ENCODE assay signal across 26 mouse cellular contexts in genomic region chr5:19414556-19414955, GRCm38 (mm10).
A peak's percentile ranks its signal among the peaks of the same experiment; 100 is the strongest.
DNase-seq lines count a peak whose midpoint lies in the region; ATAC-seq and TF ChIP-seq lines count a peak whose summit lies in the region.
"Had no signal": no experiment of that assay in that cellular context is flagged by ENCODE, and none has a peak within 500 bp of the region (broad histone marks: within the 10 kb centered on the region; RNA-seq: fewer than 3 reads in every experiment).

No protein-coding gene starts in this region.

- H3K9ac ChIP-seq in embryonic facial prominence, embryonic 14.5 days (ENCODE audit: low read depth, low read length), result no peak overlapping the region
- no peak overlapping the region for H3K9ac ChIP-seq in forebrain, embryonic 16.5 days (replicated peaks; ENCODE audit: low read depth, low read length)
- H3K9ac ChIP-seq in forebrain, embryonic 13.5 days, result no peak overlapping the region
- H3K9ac ChIP-seq: embryonic facial prominence, embryonic 12.5 days; heart, embryonic 12.5 days; heart, embryonic 15.5 days; hindbrain, embryonic 13.5 days had no signal

- no peak overlapping the region for H3K27ac ChIP-seq in embryonic facial prominence, embryonic 14.5 days (replicated peaks; ENCODE audit: low read depth, low read length)
- H3K27ac ChIP-seq in embryonic facial prominence, embryonic 10.5 days (replicated peaks), result no peak overlapping the region
- H3K27ac ChIP-seq in forebrain, embryonic 16.5 days (ENCODE audit: low read length), result no peak overlapping the region
- no peak overlapping the region for H3K27ac ChIP-seq in forebrain, embryonic 13.5 days
- H3K27ac ChIP-seq: embryonic facial prominence, embryonic 12.5 days; gastrocnemius, adult 2 months; heart, embryonic 15.5 days; hindbrain, embryonic 10.5 days; hindbrain, embryonic 13.5 days had no signal

- no peaks in the 10 kb centered on the region for H3K9me3 ChIP-seq in embryonic facial prominence, embryonic 14.5 days (ENCODE audit: control insufficient read depth, low read length)
- no peaks in the 10 kb centered on the region for H3K9me3 ChIP-seq in embryonic facial prominence, embryonic 10.5 days
- no peaks in the 10 kb centered on the region for H3K9me3 ChIP-seq in forebrain, embryonic 16.5 days (ENCODE audit: control insufficient read depth, low read length)
- H3K9me3 ChIP-seq in forebrain, embryonic 13.5 days (replicated peaks), result no peaks in the 10 kb centered on the region
- H3K9me3 ChIP-seq: embryonic facial prominence, embryonic 12.5 days; heart, embryonic 12.5 days; heart, embryonic 15.5 days; hindbrain, embryonic 10.5 days; hindbrain, embryonic 13.5 days had no signal

- H3K4me1 ChIP-seq in embryonic facial prominence, embryonic 14.5 days (ENCODE audit: control insufficient read depth, insufficient read depth, low read length), result no peaks in the 10 kb centered on the region
- H3K4me1 ChIP-seq in embryonic facial prominence, embryonic 10.5 days, result no peaks in the 10 kb centered on the region
- H3K4me1 ChIP-seq in forebrain, embryonic 16.5 days (replicated peaks; ENCODE audit: control insufficient read depth, insufficient read depth, low read length), result no peaks in the 10 kb centered on the region
- H3K4me1 ChIP-seq in forebrain, embryonic 13.5 days, result no peaks in the 10 kb centered on the region
- H3K4me1 ChIP-seq: embryonic facial prominence, embryonic 12.5 days; heart, embryonic 12.5 days; heart, embryonic 15.5 days; hindbrain, embryonic 10.5 days; hindbrain, embryonic 13.5 days had no signal

- no peaks in the 10 kb centered on the region for H3K36me3 ChIP-seq in embryonic facial prominence, embryonic 14.5 days (ENCODE audit: control insufficient read depth, insufficient read depth, low read length)
- H3K36me3 ChIP-seq in embryonic facial prominence, embryonic 10.5 days (replicated peaks), result no peaks in the 10 kb centered on the region
- no peaks in the 10 kb centered on the region for H3K36me3 ChIP-seq in forebrain, embryonic 16.5 days (ENCODE audit: control insufficient read depth, insufficient read depth)
- H3K36me3 ChIP-seq in forebrain, embryonic 13.5 days (ENCODE audit: poor library complexity, severe bottlenecking), result no peaks in the 10 kb centered on the region
- H3K36me3 ChIP-seq: embryonic facial prominence, embryonic 12.5 days; heart, embryonic 12.5 days; heart, embryonic 15.5 days; hindbrain, embryonic 10.5 days; hindbrain, embryonic 13.5 days had no signal

- intact Hi-C loops in left cerebral cortex, postnatal 4 days (cut with DNase I), result no loop called here
- intact Hi-C loops in gastrocnemius, postnatal 36 days (cut with DNase I), result no loop called here

- peak; percentile 32 for DNase-seq in embryonic facial prominence, embryonic 14.5 days (ENCODE audit: low spot score)
- no peak for DNase-seq in embryonic facial prominence, embryonic 10.5 days (ENCODE audit: low spot score)
- peak; percentile 17 for DNase-seq in left cerebral cortex, postnatal 4 days
- no peak for DNase-seq in left cerebral cortex, adult 9 months (ENCODE audit: low spot score in 2 of 2)
- peak; percentile 54 for DNase-seq in brain, embryonic 14.5 days (ENCODE audit: low read depth)
- DNase-seq in gastrocnemius, postnatal 36 days, result no peak
- DNase-seq: adrenal gland, adult 2 months; adrenal gland, postnatal 14 days; cerebellum, adult 2 months; cerebellum, adult 9-11 months; gastrocnemius, adult 2 months; gastrocnemius, postnatal 14 days; heart, adult 18-20 months; heart, postnatal 10 days; heart, postnatal 36 days; kidney, adult 2 months had no signal

- WGBS in embryonic facial prominence, embryonic 14.5 days, result 44% methylated on average over 4 of the region's 4 CpGs
- WGBS in embryonic facial prominence, embryonic 10.5 days, result 62% methylated on average over 4 of the region's 4 CpGs
- 44% methylated on average over 4 of the region's 4 CpGs for WGBS in forebrain, embryonic 16.5 days
- WGBS in forebrain, embryonic 13.5 days, result 63% methylated on average over 4 of the region's 4 CpGs

- H3K27me3 ChIP-seq in embryonic facial prominence, embryonic 14.5 days (replicated peaks; ENCODE audit: control insufficient read depth, insufficient read depth, low read length), result no peaks in the 10 kb centered on the region
- H3K27me3 ChIP-seq in embryonic facial prominence, embryonic 10.5 days (replicated peaks; ENCODE audit: low read depth, poor library complexity, severe bottlenecking), result no peaks in the 10 kb centered on the region
- H3K27me3 ChIP-seq in forebrain, embryonic 16.5 days (replicated peaks; ENCODE audit: control insufficient read depth, insufficient read depth, low read length), result no peaks in the 10 kb centered on the region
- no peaks in the 10 kb centered on the region for H3K27me3 ChIP-seq in forebrain, embryonic 13.5 days
- H3K27me3 ChIP-seq: embryonic facial prominence, embryonic 12.5 days; heart, embryonic 12.5 days; heart, embryonic 15.5 days; hindbrain, embryonic 13.5 days had no signal

- no peak overlapping the region for H3K4me3 ChIP-seq in embryonic facial prominence, embryonic 14.5 days (ENCODE audit: low read depth, low read length)
- no peak overlapping the region for H3K4me3 ChIP-seq in embryonic facial prominence, embryonic 10.5 days
- H3K4me3 ChIP-seq in forebrain, embryonic 16.5 days (replicated peaks; ENCODE audit: low read length), result no peak overlapping the region
- no peak overlapping the region for H3K4me3 ChIP-seq in forebrain, embryonic 13.5 days
- H3K4me3 ChIP-seq: embryonic facial prominence, embryonic 12.5 days; erythroblast, embryonic 14.5 days; gastrocnemius, adult 2 months; heart, embryonic 12.5 days; heart, embryonic 15.5 days; hindbrain, embryonic 10.5 days; hindbrain, embryonic 13.5 days had no signal

- ATAC-seq in embryonic facial prominence, embryonic 14.5 days (ENCODE audit: low read depth), result no peak
- peak; percentile 45; the same call in 1 of the 2 replicates for ATAC-seq in forebrain, embryonic 16.5 days
- no peak for ATAC-seq in forebrain, embryonic 13.5 days
- ATAC-seq: CD4-positive, CD25-positive, alpha-beta regulatory T cell, adult 4 months; intestine, postnatal 0 days had no signal

- TF ChIP-seq CTCF in brain, embryonic 14.5 days (IDR thresholded peaks at IDR 0.05; ENCODE audit: borderline replicate concordance, extremely low read depth, insufficient read depth, insufficient read length), result no peak

- H3K4me2 ChIP-seq in embryonic facial prominence, embryonic 14.5 days (ENCODE audit: low read depth, low read length), result no peak overlapping the region
- H3K4me2 ChIP-seq in forebrain, embryonic 16.5 days (ENCODE audit: low read length), result no peak overlapping the region
- H3K4me2 ChIP-seq in forebrain, embryonic 13.5 days, result no peak overlapping the region
- H3K4me2 ChIP-seq: embryonic facial prominence, embryonic 12.5 days; heart, embryonic 12.5 days; heart, embryonic 15.5 days; hindbrain, embryonic 13.5 days had no signal

- no peak for TF ChIP-seq POLR2A in brain, embryonic 14.5 days (IDR thresholded peaks at IDR 0.05; ENCODE audit: borderline replicate concordance, extremely low read depth, insufficient read depth, insufficient read length, poor library complexity, severe bottlenecking)

Comparison
In these comparisons a context has a peak if more than half of its experiments do, and no peak if none do; other contexts are left out.
1. DNase-seq: peak in embryonic facial prominence, embryonic 14.5 days (single experiment), left cerebral cortex, postnatal 4 days (single experiment) and brain, embryonic 14.5 days (single experiment); none in embryonic facial prominence, embryonic 10.5 days (single experiment), left cerebral cortex, adult 9 months (0 of 2) and gastrocnemius, postnatal 36 days (0 of 2).